Mouse (Mus musculus): ENCODE results near the gene Gm21616. TPM values are rescaled to one million over a fixed set of nuclear protein-coding genes. Genes with fewer than 3 reads are reported as not detected.
"Not testable (repeated sequence)": the region's sequence is repeated elsewhere in the genome, so short reads cannot be mapped to it uniquely, and the experiment has no call there.

The Gm21616 gene
- not detected for total RNA-seq (2018; cell fraction: chromatin; rRNA removed)
- not detected for total RNA-seq (2018; cell fraction: cytosol; rRNA removed)
- total RNA-seq (2018; cell fraction: nucleus; rRNA removed), result not detected
- not detected in 3 replicates for polyA plus RNA-seq (2018)

GRCm38 (mm10) chrX:125435242-125435641, at the start of gene Gm21616:
TSS of gene Gm21616 (plus strand) at chrX:125435542.
- not testable (repeated sequence) for H3K4me3 ChIP-seq (ENCODE audit: inconsistent target); H3K79me2 ChIP-seq (ENCODE audit: inconsistent target); H3K36me3 ChIP-seq (ENCODE audit: inconsistent target); H3K27ac ChIP-seq
- no CpG with 5 or more reads among the region's 4 CpGs for WGBS (ENCODE audit: missing documents)

All from macrophage (primary cell).